In genomic region chr9:67270734-67271133, GRCm38 (mm10) we compare ENCODE assay signal across 12 mouse cellular contexts.
DNase-seq lines count a peak whose midpoint lies in the region; ATAC-seq and TF ChIP-seq lines count a peak whose summit lies in the region.
"Had no signal": no experiment of that assay in that cellular context is flagged by ENCODE, and none has a peak within 500 bp of the region (broad histone marks: within the 10 kb centered on the region; RNA-seq: fewer than 3 reads in every experiment).

No protein-coding gene starts in this region.

- ATAC-seq in heart, embryonic 12.5 days (ENCODE audit: insufficient number of reproducible peaks, low FRiP score): 0 out of 2 replicates have a peak, but pooled peaks have one; percentile 26
- no peak for ATAC-seq in embryonic facial prominence, embryonic 14.5 days (ENCODE audit: low read depth)
- no peak for ATAC-seq in limb, embryonic 13.5 days (ENCODE audit: low FRiP score, low read depth)
- ATAC-seq: liver, embryonic 12.5 days had no signal

- H3K36me3 ChIP-seq in heart, embryonic 12.5 days: peaks cover 22% of the 10 kb centered on the region
- H3K36me3 ChIP-seq in heart, adult 2 months (ENCODE audit: control insufficient read depth, insufficient read depth, low read length): no peaks in the 10 kb centered on the region
- H3K36me3 ChIP-seq in embryonic facial prominence, embryonic 14.5 days (ENCODE audit: control insufficient read depth, insufficient read depth, low read length): 0 out of 2 replicates have a peak, but pooled peaks cover 4% of the 10 kb centered on the region
- H3K36me3 ChIP-seq in limb, embryonic 13.5 days: peaks cover 5% of the 10 kb centered on the region; the same call in 1 of the 2 replicates
- H3K36me3 ChIP-seq: liver, embryonic 12.5 days; neural tube, embryonic 12.5 days had no signal

- H3K9me3 ChIP-seq in heart, embryonic 12.5 days (replicated peaks): no peaks in the 10 kb centered on the region
- H3K9me3 ChIP-seq in embryonic facial prominence, embryonic 14.5 days (ENCODE audit: control insufficient read depth, low read length): no peaks in the 10 kb centered on the region
- H3K9me3 ChIP-seq in limb, embryonic 13.5 days: 0 out of 2 replicates have a peak, but pooled peaks cover 2% of the 10 kb centered on the region
- H3K9me3 ChIP-seq: liver, embryonic 12.5 days; neural tube, embryonic 12.5 days had no signal

- no peak overlapping the region for H3K4me2 ChIP-seq in heart, embryonic 12.5 days
- H3K4me2 ChIP-seq in embryonic facial prominence, embryonic 14.5 days (ENCODE audit: low read depth, low read length): no peak overlapping the region
- H3K4me2 ChIP-seq in limb, embryonic 13.5 days (replicated peaks): no peak overlapping the region
- H3K4me2 ChIP-seq: liver, embryonic 12.5 days; neural tube, embryonic 12.5 days had no signal

- peak overlapping the region; percentile 88 for H3K27ac ChIP-seq in heart, embryonic 12.5 days (ENCODE audit: poor library complexity, severe bottlenecking)
- no peak overlapping the region for H3K27ac ChIP-seq in heart, adult 2 months
- peak overlapping the region; percentile 37 for H3K27ac ChIP-seq in layer of hippocampus, adult 2 months
- peak overlapping the region; percentile 79; the same call in 1 of the 2 replicates for H3K27ac ChIP-seq in embryonic facial prominence, embryonic 14.5 days (replicated peaks; ENCODE audit: low read depth, low read length)
- peak overlapping the region; percentile 28; the same call in 1 of the 2 replicates for H3K27ac ChIP-seq in limb, embryonic 13.5 days
- H3K27ac ChIP-seq: liver, embryonic 12.5 days; neural tube, embryonic 12.5 days had no signal

- no peak for DNase-seq in heart, adult 2 months
- DNase-seq in layer of hippocampus, adult 2 months (ENCODE audit: low spot score in 2 of 2): no peak
- DNase-seq in layer of hippocampus, postnatal 14 days (ENCODE audit: low spot score in 2 of 2): no peak
- peak; percentile 69 for DNase-seq in embryonic facial prominence, embryonic 14.5 days (ENCODE audit: low spot score)
- DNase-seq in gastrocnemius, adult 18-20 months (ENCODE audit: low spot score): no peak
- no peak for DNase-seq in testis, postnatal 10 days (ENCODE audit: low spot score)
- DNase-seq: cerebellum, adult 9-10 months; kidney, adult 18-20 months had no signal

- H3K4me3 ChIP-seq in heart, embryonic 12.5 days: no peak overlapping the region
- H3K4me3 ChIP-seq in heart, adult 2 months: no peak overlapping the region
- no peak overlapping the region for H3K4me3 ChIP-seq in layer of hippocampus, adult 2 months
- no peak overlapping the region for H3K4me3 ChIP-seq in embryonic facial prominence, embryonic 14.5 days (ENCODE audit: low read depth, low read length)
- no peak overlapping the region for H3K4me3 ChIP-seq in limb, embryonic 13.5 days
- H3K4me3 ChIP-seq: liver, embryonic 12.5 days; neural tube, embryonic 12.5 days had no signal

- no peak for TF ChIP-seq CTCF in heart, adult 2 months (IDR thresholded peaks at IDR 0.05)
- TF ChIP-seq CTCF in layer of hippocampus, adult 2 months (conservative IDR thresholded peaks at IDR 0.05): no peak

- 33% methylated on average over 7 of the region's 7 CpGs for WGBS in heart, embryonic 12.5 days
- 16% methylated on average over 7 of the region's 7 CpGs for WGBS in heart, adult 2 months
- 68% methylated on average over 7 of the region's 7 CpGs for whole genome bisulfite sequencing in embryonic facial prominence, embryonic 14.5 days
- WGBS in limb, embryonic 13.5 days: 63% methylated on average over 7 of the region's 7 CpGs

- no peaks in the 10 kb centered on the region for H3K79me2 ChIP-seq in heart, adult 2 months (replicated peaks; ENCODE audit: control insufficient read depth, insufficient read depth, low read length)

- no peak for TF ChIP-seq EP300 in heart, adult 2 months (IDR thresholded peaks at IDR 0.05; ENCODE audit: insufficient read depth, low read depth, low read length)

- H3K9ac ChIP-seq in heart, embryonic 12.5 days: no peak overlapping the region
- H3K9ac ChIP-seq in heart, adult 2 months (ENCODE audit: low read depth, low read length): no peak overlapping the region
- no peak overlapping the region for H3K9ac ChIP-seq in embryonic facial prominence, embryonic 14.5 days (ENCODE audit: low read depth, low read length)
- H3K9ac ChIP-seq in limb, embryonic 13.5 days: no peak overlapping the region
- H3K9ac ChIP-seq: liver, embryonic 12.5 days; neural tube, embryonic 12.5 days had no signal

- H3K4me1 ChIP-seq in heart, embryonic 12.5 days (replicated peaks): peaks cover 51% of the 10 kb centered on the region
- H3K4me1 ChIP-seq in heart, adult 2 months (ENCODE audit: control insufficient read depth, insufficient read depth, low read length): peaks cover 9% of the 10 kb centered on the region
- H3K4me1 ChIP-seq in embryonic facial prominence, embryonic 14.5 days (ENCODE audit: control insufficient read depth, insufficient read depth, low read length): peaks cover 42% of the 10 kb centered on the region
- H3K4me1 ChIP-seq in limb, embryonic 13.5 days: peaks cover 59% of the 10 kb centered on the region
- H3K4me1 ChIP-seq: liver, embryonic 12.5 days; neural tube, embryonic 12.5 days had no signal

- no peaks in the 10 kb centered on the region for H3K27me3 ChIP-seq in heart, embryonic 12.5 days (replicated peaks)
- no peaks in the 10 kb centered on the region for H3K27me3 ChIP-seq in heart, adult 2 months (ENCODE audit: control insufficient read depth, insufficient read depth, low read length)
- H3K27me3 ChIP-seq in embryonic facial prominence, embryonic 14.5 days (replicated peaks; ENCODE audit: control insufficient read depth, insufficient read depth, low read length): no peaks in the 10 kb centered on the region
- H3K27me3 ChIP-seq in limb, embryonic 13.5 days: no peaks in the 10 kb centered on the region
- H3K27me3 ChIP-seq: liver, embryonic 12.5 days; neural tube, embryonic 12.5 days had no signal

- no peak for TF ChIP-seq POLR2A in heart, adult 2 months (IDR thresholded peaks at IDR 0.05; ENCODE audit: insufficient read depth, low read depth, low read length)

- intact Hi-C loops in heart, adult 2 months (cut with DNase I): loop anchor here (5.0 kb wide), 1 partner anchor 228 kb away; no protein-coding TSS in a partner anchor
